Mouse (Mus musculus): Measurements from ENCODE around the gene BC029722.

Gene BC029722

GRCm38 (mm10) chr2:155779066-155779465, 40.2 kb downstream of the BC029722 start:
- no peak for DNase-seq (ENCODE audit: low spot score in 2 of 2)

DNA sequence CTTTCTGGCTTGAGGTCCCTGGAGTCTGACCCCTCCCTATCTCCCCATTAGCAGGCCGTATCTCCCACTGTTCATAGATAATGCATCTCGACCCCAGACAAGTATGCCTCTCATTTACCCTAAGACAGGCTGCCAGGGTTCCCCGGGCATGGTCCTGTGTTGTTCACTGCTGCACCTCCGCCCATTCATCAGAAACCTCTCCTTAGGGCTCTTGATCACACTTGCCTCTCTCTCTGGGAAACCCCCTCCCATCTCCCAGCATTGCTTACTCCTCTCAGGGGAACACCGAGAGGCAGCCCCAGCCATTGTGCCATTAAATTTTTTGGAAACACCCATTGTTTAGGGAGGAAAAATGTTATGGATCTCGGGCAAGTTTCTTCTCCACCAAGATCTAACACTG, 41.2 kb downstream of the BC029722 start:
- DNase-seq (ENCODE audit: low spot score in 2 of 2), result no peak

DNA sequence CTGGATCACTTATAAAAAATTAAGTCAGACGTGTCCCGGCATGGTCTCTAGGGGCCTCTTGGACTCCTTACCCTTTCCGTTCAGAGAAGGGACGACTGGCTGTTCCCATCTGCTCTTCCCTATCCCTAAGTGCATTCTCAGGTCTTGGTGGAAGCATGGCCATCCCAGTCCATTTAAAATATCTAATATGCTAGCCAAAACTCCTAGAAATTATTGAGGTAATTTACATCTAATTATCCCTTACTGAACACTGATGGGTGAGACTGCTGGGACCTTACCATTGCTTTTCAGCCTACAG, 41.6 kb downstream of the BC029722 start:
- no peak for DNase-seq (ENCODE audit: low spot score in 2 of 2)

DNA sequence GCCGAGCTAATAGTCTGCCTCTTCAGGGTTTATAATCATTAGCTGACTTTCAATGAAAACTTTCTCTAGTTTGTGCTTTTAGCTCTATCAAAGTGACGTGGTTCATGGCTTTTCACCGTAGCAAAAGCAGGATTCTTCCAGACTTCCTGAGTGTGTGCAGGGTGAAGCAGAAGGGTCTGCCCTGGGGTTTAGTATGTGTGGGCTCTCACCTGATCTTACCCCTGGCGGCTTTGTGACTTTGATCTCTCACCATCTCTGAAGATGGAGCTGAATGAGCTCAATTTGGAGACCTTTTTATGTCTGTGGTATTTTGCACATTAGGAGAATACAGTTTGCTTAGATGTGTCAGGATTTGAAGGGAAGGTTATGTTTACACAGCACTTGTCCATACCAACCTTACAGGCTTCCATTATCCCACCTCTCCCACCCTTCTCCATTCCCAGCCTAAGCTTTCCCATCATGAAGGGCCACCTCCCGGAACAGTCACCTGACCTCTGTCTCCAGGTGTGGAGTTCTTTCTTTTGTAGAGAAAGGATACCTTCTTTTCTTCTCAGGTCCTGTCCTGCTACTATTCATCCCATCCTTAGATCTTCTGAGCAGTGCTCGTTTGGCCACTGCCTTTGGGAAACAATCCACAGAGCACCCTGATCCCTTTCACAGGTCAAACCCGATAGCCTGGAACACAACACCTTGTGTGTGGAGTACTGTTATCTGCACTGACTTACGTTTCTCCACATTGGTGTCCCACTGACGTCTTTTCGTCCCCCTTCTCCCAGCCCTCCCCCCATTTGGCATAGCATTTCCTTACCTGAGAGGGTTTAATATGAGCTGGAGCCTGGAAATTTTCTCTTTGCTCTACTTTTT, 42.2 kb downstream of the BC029722 start:
- no peak for DNase-seq (ENCODE audit: low spot score in 2 of 2)

DNA sequence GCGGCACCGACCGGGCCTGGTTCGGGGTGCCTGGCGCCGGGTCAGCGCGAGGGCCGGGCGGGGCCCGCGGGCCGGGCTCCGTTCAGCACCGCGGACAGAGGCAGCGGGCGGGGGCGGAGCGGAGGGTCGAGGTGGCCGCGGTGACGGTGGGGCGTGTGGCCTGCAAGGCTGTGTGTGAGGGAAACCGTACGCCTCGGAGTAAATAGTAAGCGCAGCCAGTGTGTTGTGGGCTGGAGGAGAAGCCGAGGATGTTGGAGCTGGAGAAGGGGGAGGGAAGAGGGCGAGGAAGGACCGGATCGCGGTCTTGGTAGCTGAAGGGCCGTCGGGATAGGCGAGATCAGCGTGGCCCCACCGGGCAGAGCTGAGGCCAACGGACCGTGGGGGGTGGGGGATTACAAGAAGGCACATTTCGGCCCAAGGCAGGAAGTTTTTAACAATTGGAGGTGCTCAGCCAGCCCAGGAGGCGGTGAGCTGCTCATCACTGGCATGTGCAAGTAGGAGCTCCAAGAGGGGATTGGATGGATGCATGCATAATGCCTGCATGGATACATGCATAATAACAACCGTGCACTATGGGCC, 43.5 kb downstream of the BC029722 start:
- no peak for DNase-seq (ENCODE audit: low spot score in 2 of 2)

- DNase-seq (ENCODE audit: low spot score in 2 of 2), result no peak
These were observed 44.1 kb downstream of the BC029722 start, which contains the start of gene Mmp24 for GRCm38 (mm10) chr2:155774927-155775684. Gene Mmp24, plus strand, starts transcription at chr2:155775342.

DNA sequence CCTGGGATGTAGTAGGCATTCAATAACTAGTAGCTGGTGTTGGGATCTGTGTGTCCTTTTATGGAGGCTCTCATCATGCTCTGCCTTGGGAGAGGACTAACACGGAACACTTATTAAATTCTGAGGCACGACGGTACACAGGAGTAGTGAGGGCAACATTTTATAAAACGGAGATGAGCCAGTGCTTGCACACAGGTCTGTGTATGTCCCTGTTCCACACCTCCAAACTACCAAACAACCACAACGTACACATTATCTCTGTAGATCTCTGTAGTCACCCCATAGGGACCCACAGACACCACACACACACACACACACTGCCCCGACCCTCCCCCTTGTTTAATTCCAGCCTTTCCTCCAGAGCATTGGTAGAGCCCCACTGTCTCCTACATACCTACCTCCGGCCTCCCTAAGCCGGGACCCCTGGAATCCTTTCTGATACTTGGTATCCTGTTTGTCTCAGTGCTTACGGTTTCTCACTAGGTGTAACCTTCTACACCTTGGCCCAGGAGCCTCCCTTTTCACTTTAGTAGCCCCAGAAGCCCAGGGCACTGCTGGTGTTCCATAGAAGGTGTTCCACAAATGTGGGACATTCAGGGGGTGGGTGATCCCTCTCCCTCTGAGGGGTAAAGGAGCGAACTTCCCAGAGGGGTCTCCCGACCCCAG, 44.8 kb downstream of the BC029722 start:
- no peak for DNase-seq (ENCODE audit: low spot score in 2 of 2)

- no peak for DNase-seq (ENCODE audit: low spot score in 2 of 2)
These were observed 45.6 kb downstream of the BC029722 start for GRCm38 (mm10) chr2:155773664-155774063.
